Mouse (Mus musculus) stomach, embryonic 16.5 days (tissue): ENCODE measurements around the gene Lypd8. TPM values are rescaled to one million over a fixed set of nuclear protein-coding genes. Genes with fewer than 3 reads are reported as not detected.

Source experiments
- ATAC-seq: fragments of 200-750 bp; cut with Nextera tagmentation; 2 replicates; pipeline ENCODE4 v1.8.0; 2017; ENCODE audit warnings: moderate number of reproducible peaks, moderate TSS enrichment; ENCODE audit not compliant: insufficient read depth, low FRiP score
- H3K27ac ChIP-seq: fragments of 300-500 bp; sonication (generic); 2 replicates; pipeline ENCODE4 v1.5.1; 2014; ENCODE audit warnings: low read length
- H3K27me3 ChIP-seq: fragments of 300-500 bp; sonication (generic); 2 replicates; pipeline ENCODE4 v1.6.1; 2014; ENCODE audit warnings: low read length, control low read depth, mixed read lengths; ENCODE audit not compliant: control insufficient read depth, insufficient read depth
- H3K36me3 ChIP-seq: fragments of 300-500 bp; sonication (generic); 2 replicates; pipeline ENCODE4 v1.6.1; 2014; ENCODE audit warnings: low read length; ENCODE audit not compliant: control insufficient read depth, insufficient read depth
- H3K4me1 ChIP-seq: fragments of 300-500 bp; sonication (generic); 2 replicates; pipeline ENCODE4 v1.6.1; 2014; ENCODE audit warnings: low read length, control low read depth, mixed read lengths; ENCODE audit not compliant: control insufficient read depth, insufficient read depth
- H3K4me2 ChIP-seq: fragments of 300-500 bp; sonication (generic); 2 replicates; pipeline ENCODE4 v1.6.1; 2014; ENCODE audit warnings: low read depth, low read length, mixed read lengths
- H3K4me3 ChIP-seq: fragments of 300-500 bp; sonication (generic); replicated peaks from 2 replicates; pipeline ENCODE4 v1.5.1; 2014; ENCODE audit warnings: mild to moderate bottlenecking, low read length
- H3K9ac ChIP-seq: fragments of 300-500 bp; sonication (generic); 2 replicates; pipeline ENCODE4 v1.6.1; 2014; ENCODE audit warnings: low read length
- H3K9me3 ChIP-seq: fragments of 300-500 bp; sonication (generic); replicated peaks from 2 replicates; pipeline ENCODE4 v1.6.1; 2016; ENCODE audit warnings: low read length, control low read depth; ENCODE audit not compliant: control insufficient read depth
- WGBS: fragments of 180-500 bp; shearing (Covaris S2); extraction: QIAGEN DNeasy Blood & Tissue Kit; methylation state at CpG from one replicate; pipeline ENCODE4 v1.1.7; 2014; 5-methylcytosine and 5-hydroxymethylcytosine counted together
- polyA plus RNA-seq: library from polyadenylated mRNA; unstranded; fragments of >200 nt; fragmentation: Nextera tagmentation; extraction: Ambion mirVana; gene quantifications from 2 replicates; pipeline ENCODE4 v1.2.1, GENCODE M21; 2015

Gene Lypd8
- polyA plus RNA-seq, 1 experiment from 2014 or later = 213 TPM

DNA sequence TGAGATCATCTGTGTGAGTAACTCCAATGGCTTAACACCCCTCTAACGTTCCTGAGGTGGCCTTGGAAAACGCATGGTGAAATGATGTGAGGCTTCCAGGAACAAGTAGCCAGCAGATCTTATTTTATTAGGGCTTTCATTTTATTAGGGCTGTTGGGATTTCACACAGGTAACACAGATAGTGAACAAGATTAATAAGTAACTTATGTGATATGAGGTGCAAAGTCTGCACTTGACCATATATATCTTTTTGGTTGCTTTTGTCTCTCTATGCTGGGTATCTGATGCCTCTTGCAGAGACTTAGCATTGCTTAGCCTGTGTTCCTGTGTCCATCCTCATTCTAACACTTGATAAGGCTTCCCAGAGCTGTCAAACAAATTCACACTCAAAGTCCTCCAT, 1.6 kb upstream of the Lypd8 start:
- ATAC-seq = peak; percentile 48; the same call in 1 of the 2 replicates
- 68% methylated on average over 2 of the region's 2 CpGs for WGBS
- Histone ChIP-seq H3K36me3 (no peaks in the 10 kb centered on the region), H3K4me2 (no peak overlapping the region), H3K4me3 (no peak overlapping the region), H3K27me3 (no peaks in the 10 kb centered on the region), H3K9ac (no peak overlapping the region), H3K4me1 (no peaks in the 10 kb centered on the region), H3K9me3 (no peaks in the 10 kb centered on the region), H3K27ac (no peak overlapping the region)

- no peak overlapping the region for H3K9ac ChIP-seq
- H3K36me3 ChIP-seq = no peaks in the 10 kb centered on the region
- ATAC-seq = no peak
- no peak overlapping the region for H3K4me3 ChIP-seq
- H3K27me3 ChIP-seq = no peaks in the 10 kb centered on the region
- 17% methylated on average over 1 of the region's 1 CpGs for WGBS
- no peak overlapping the region for H3K27ac ChIP-seq
- H3K9me3 ChIP-seq = no peaks in the 10 kb centered on the region
- no peak overlapping the region for H3K4me2 ChIP-seq
- H3K4me1 ChIP-seq = no peaks in the 10 kb centered on the region
These were observed 1.2 kb upstream of the Lypd8 start for GRCm38 (mm10) chr11:58377686-58378085.

- WGBS = 77% methylated on average over 1 of the region's 1 CpGs
- no peaks in the 10 kb centered on the region for H3K36me3 ChIP-seq
- H3K9ac ChIP-seq = no peak overlapping the region
- H3K4me3 ChIP-seq = peak overlapping the region; percentile 13
- H3K27ac ChIP-seq = no peak overlapping the region; the same call in 1 of the 2 replicates
- ATAC-seq = no peak
- H3K4me2 ChIP-seq = no peak overlapping the region
- H3K9me3 ChIP-seq = no peaks in the 10 kb centered on the region
- H3K27me3 ChIP-seq = no peaks in the 10 kb centered on the region
- no peaks in the 10 kb centered on the region for H3K4me1 ChIP-seq
These were observed 673 bp downstream of the Lypd8 start for GRCm38 (mm10) chr11:58379516-58379915.

- H3K36me3 ChIP-seq = no peaks in the 10 kb centered on the region
- 0 out of 2 replicates have a peak overlapping the region, but pooled peaks have one; percentile 13 for H3K4me2 ChIP-seq
- no peak for ATAC-seq
- no peaks in the 10 kb centered on the region for H3K27me3 ChIP-seq
- H3K4me1 ChIP-seq = no peaks in the 10 kb centered on the region
- H3K27ac ChIP-seq = no peak overlapping the region
- WGBS = 84% methylated on average over 6 of the region's 6 CpGs
- H3K4me3 ChIP-seq = no peak overlapping the region
- H3K9me3 ChIP-seq = no peaks in the 10 kb centered on the region
- H3K9ac ChIP-seq = no peak overlapping the region
These were observed 3.6 kb downstream of the Lypd8 start for GRCm38 (mm10) chr11:58382471-58382870.

GRCm38 (mm10) chr11:58399985-58400645, 21.3 kb downstream of the Lypd8 start:
- Histone ChIP-seq H3K9ac (no peak overlapping the region), H3K27ac (no peak overlapping the region), H3K9me3 (no peaks in the 10 kb centered on the region), H3K4me3 (no peak overlapping the region), H3K36me3 (no peaks in the 10 kb centered on the region), H3K4me1 (no peaks in the 10 kb centered on the region), H3K27me3 (no peaks in the 10 kb centered on the region), H3K4me2 (no peak overlapping the region)
- WGBS = 58% methylated on average over 6 of the region's 6 CpGs
- no peak for ATAC-seq

GRCm38 (mm10) chr11:58400655-58401054, 21.8 kb downstream of the Lypd8 start:
- Histone ChIP-seq H3K27ac (no peak overlapping the region), H3K4me2 (no peak overlapping the region), H3K4me3 (no peak overlapping the region), H3K9ac (no peak overlapping the region), H3K4me1 (no peaks in the 10 kb centered on the region), H3K27me3 (no peaks in the 10 kb centered on the region), H3K36me3 (no peaks in the 10 kb centered on the region), H3K9me3 (no peaks in the 10 kb centered on the region)
- 53% methylated on average over 5 of the region's 5 CpGs for WGBS
- no peak for ATAC-seq

DNA sequence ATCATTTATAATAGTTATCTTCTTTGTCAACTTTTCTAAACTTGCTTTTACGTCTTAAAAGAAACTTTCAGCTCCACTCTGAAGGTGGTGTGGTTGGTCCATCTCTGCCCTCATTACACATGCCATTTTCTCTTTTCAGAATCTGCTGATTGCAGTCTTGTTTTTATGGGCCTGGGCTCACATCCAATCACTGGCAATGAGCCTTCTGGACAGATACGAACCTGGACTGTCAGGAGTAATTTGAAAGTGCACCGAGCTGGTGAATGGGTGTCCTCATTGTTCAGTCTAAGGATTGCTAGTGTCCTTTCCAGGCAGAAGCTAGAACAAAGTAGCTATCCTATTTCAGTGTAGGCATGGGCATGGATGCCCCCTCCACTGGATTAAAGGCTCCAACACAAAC, 29.2 kb downstream of the Lypd8 start:
- no peaks in the 10 kb centered on the region for H3K27me3 ChIP-seq
- no peak overlapping the region for H3K9ac ChIP-seq
- no peak overlapping the region for H3K27ac ChIP-seq
- H3K4me1 ChIP-seq = no peaks in the 10 kb centered on the region
- no peaks in the 10 kb centered on the region for H3K36me3 ChIP-seq
- no peaks in the 10 kb centered on the region for H3K9me3 ChIP-seq
- no peak for ATAC-seq
- H3K4me3 ChIP-seq = no peak overlapping the region
- no peak overlapping the region for H3K4me2 ChIP-seq
- 57% methylated on average over 3 of the region's 3 CpGs for WGBS

DNA sequence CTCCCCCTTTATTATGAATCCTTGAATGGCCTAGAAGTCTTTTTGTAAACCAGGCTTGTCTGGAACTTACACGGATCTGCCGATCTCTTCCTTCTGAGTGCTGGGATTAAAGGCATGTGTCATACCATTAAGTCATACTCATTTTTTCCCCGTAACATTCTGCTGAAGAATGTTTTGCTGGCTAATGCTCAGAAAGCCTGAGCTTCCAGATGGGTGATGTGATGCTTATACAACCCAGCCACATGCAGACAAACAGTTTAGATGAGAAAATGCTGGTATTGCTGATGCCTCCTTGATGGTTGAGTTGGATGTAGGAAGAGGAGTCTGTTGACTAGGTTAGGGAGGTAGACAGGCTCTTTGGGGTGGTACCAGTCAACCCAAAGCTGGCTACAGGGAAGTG, 39.5 kb downstream of the Lypd8 start:
- H3K4me2 ChIP-seq = no peak overlapping the region
- H3K4me1 ChIP-seq = no peaks in the 10 kb centered on the region
- H3K27ac ChIP-seq = peak overlapping the region; percentile 40; the same call in 1 of the 2 replicates
- 31% methylated on average over 3 of the region's 3 CpGs for WGBS
- H3K9me3 ChIP-seq = no peaks in the 10 kb centered on the region
- no peaks in the 10 kb centered on the region for H3K36me3 ChIP-seq
- no peak for ATAC-seq
- no peak overlapping the region for H3K9ac ChIP-seq
- no peak overlapping the region for H3K4me3 ChIP-seq
- no peaks in the 10 kb centered on the region for H3K27me3 ChIP-seq

DNA sequence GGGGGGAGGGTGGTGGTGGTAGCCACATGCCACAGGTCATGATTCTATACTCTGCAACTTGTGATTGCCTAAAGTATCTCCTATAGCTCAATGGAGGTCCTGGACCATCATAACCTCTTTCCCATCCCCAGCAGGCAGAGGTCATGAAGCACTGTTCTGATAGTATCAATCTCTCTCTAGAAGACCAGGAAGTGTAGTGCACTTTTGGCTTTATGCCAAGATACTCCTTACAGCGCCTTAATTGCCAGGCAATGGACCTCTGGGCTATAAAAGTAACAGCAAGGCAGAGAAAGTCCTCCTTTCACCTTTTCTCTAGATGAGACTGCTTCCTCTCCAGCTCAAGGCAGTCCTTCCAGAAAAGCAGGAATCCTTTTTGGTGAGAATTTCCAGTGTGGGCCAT, 42.0 kb downstream of the Lypd8 start, which contains the start of gene 1810065E05Rik:
1810065E05Rik (plus strand) TSS at position 297 of the 400 bp plus-strand sequence.
- H3K9me3 ChIP-seq = no peaks in the 10 kb centered on the region
- no peaks in the 10 kb centered on the region for H3K4me1 ChIP-seq
- no peak within 1 kb of the TSS for H3K4me3 ChIP-seq
- H3K27me3 ChIP-seq = no peaks in the 10 kb centered on the region
- H3K36me3 ChIP-seq = no peaks in the 10 kb centered on the region
- H3K4me2 ChIP-seq = no peak within 1 kb of the TSS
- no peak within 1 kb of the TSS for H3K27ac ChIP-seq
- no peak within 1 kb of the TSS for H3K9ac ChIP-seq
- WGBS = 29% methylated on average over 1 of the region's 1 CpGs
- no peak for ATAC-seq
